Mouse (Mus musculus): ENCODE data around the gene Bcl11b. TPM values are rescaled to one million over a fixed set of nuclear protein-coding genes. Genes with fewer than 3 reads are reported as not detected.

The Bcl11b gene
- polyA plus RNA-seq, 1 experiment from 2014 or later, result 3.5 TPM

GRCm38 (mm10) chr12:107936972-107937371 is 66.4 kb downstream of the Bcl11b start:
- Histone ChIP-seq H3K4me2 (replicated peaks; ENCODE audit: low read depth, low read length) (no peak overlapping the region), H3K9me3 (ENCODE audit: control insufficient read depth, low read length) (no peaks in the 10 kb centered on the region), H3K4me3 (ENCODE audit: low read length) (no peak overlapping the region), H3K36me3 (ENCODE audit: control insufficient read depth, insufficient read depth, low read length) (no peaks in the 10 kb centered on the region), H3K4me1 (ENCODE audit: control insufficient read depth, insufficient read depth, low read length) (peaks cover 4% of the 10 kb centered on the region; the same call in 1 of the 2 replicates), H3K27ac (ENCODE audit: low read depth, low read length) (no peak overlapping the region), H3K9ac (ENCODE audit: low read depth, low read length) (no peak overlapping the region), H3K27me3 (ENCODE audit: control insufficient read depth, insufficient read depth, low read length) (no peaks in the 10 kb centered on the region)
- ATAC-seq (ENCODE audit: low FRiP score, low TSS enrichment), result no peak
- WGBS, result 88% methylated on average over 5 of the region's 5 CpGs

GRCm38 (mm10) chr12:107936406-107936805 is 67.0 kb downstream of the Bcl11b start:
- ATAC-seq (ENCODE audit: low FRiP score, low TSS enrichment), result no peak
- 73% methylated on average over 5 of the region's 7 CpGs for WGBS
- Histone ChIP-seq H3K4me2 (replicated peaks; ENCODE audit: low read depth, low read length) (no peak overlapping the region), H3K9ac (ENCODE audit: low read depth, low read length) (no peak overlapping the region), H3K4me1 (ENCODE audit: control insufficient read depth, insufficient read depth, low read length) (peaks cover 9% of the 10 kb centered on the region; the same call in 1 of the 2 replicates), H3K9me3 (ENCODE audit: control insufficient read depth, low read length) (no peaks in the 10 kb centered on the region), H3K36me3 (ENCODE audit: control insufficient read depth, insufficient read depth, low read length) (no peaks in the 10 kb centered on the region), H3K4me3 (ENCODE audit: low read length) (no peak overlapping the region), H3K27me3 (ENCODE audit: control insufficient read depth, insufficient read depth, low read length) (no peaks in the 10 kb centered on the region), H3K27ac (ENCODE audit: low read depth, low read length) (no peak overlapping the region)

GRCm38 (mm10) chr12:107934831-107935437 is 68.5 kb downstream of the Bcl11b start:
- Histone ChIP-seq H3K9ac (ENCODE audit: low read depth, low read length) (no peak overlapping the region), H3K4me3 (ENCODE audit: low read length) (no peak overlapping the region), H3K27me3 (ENCODE audit: control insufficient read depth, insufficient read depth, low read length) (no peaks in the 10 kb centered on the region), H3K36me3 (ENCODE audit: control insufficient read depth, insufficient read depth, low read length) (no peaks in the 10 kb centered on the region), H3K9me3 (ENCODE audit: control insufficient read depth, low read length) (no peaks in the 10 kb centered on the region), H3K4me2 (replicated peaks; ENCODE audit: low read depth, low read length) (no peak overlapping the region), H3K27ac (ENCODE audit: low read depth, low read length) (no peak overlapping the region), H3K4me1 (ENCODE audit: control insufficient read depth, insufficient read depth, low read length) (peaks cover 24% of the 10 kb centered on the region)
- WGBS, result 59% methylated on average over 19 of the region's 19 CpGs
- ATAC-seq (ENCODE audit: low FRiP score, low TSS enrichment), result 0 out of 2 replicates have a peak, but pooled peaks have one; percentile 12

- Histone ChIP-seq H3K36me3 (ENCODE audit: control insufficient read depth, insufficient read depth, low read length) (no peaks in the 10 kb centered on the region), H3K4me3 (ENCODE audit: low read length) (no peak overlapping the region), H3K27ac (ENCODE audit: low read depth, low read length) (no peak overlapping the region), H3K9ac (ENCODE audit: low read depth, low read length) (no peak overlapping the region), H3K4me2 (replicated peaks; ENCODE audit: low read depth, low read length) (no peak overlapping the region), H3K4me1 (ENCODE audit: control insufficient read depth, insufficient read depth, low read length) (peaks cover 46% of the 10 kb centered on the region), H3K27me3 (ENCODE audit: control insufficient read depth, insufficient read depth, low read length) (no peaks in the 10 kb centered on the region), H3K9me3 (ENCODE audit: control insufficient read depth, low read length) (no peaks in the 10 kb centered on the region)
- no peak for ATAC-seq (ENCODE audit: low FRiP score, low TSS enrichment)
- WGBS, result 76% methylated on average over 12 of the region's 12 CpGs
Observed at GRCm38 (mm10) chr12:107932140-107932539, 71.3 kb downstream of the Bcl11b start.

GRCm38 (mm10) chr12:107931476-107931875 is 71.9 kb downstream of the Bcl11b start:
- Histone ChIP-seq H3K27ac (ENCODE audit: low read depth, low read length) (peak overlapping the region; percentile 67; the same call in 1 of the 2 replicates), H3K27me3 (ENCODE audit: control insufficient read depth, insufficient read depth, low read length) (no peaks in the 10 kb centered on the region), H3K4me1 (ENCODE audit: control insufficient read depth, insufficient read depth, low read length) (peaks cover 46% of the 10 kb centered on the region), H3K4me3 (ENCODE audit: low read length) (no peak overlapping the region), H3K4me2 (replicated peaks; ENCODE audit: low read depth, low read length) (no peak overlapping the region), H3K36me3 (ENCODE audit: control insufficient read depth, insufficient read depth, low read length) (no peaks in the 10 kb centered on the region), H3K9ac (ENCODE audit: low read depth, low read length) (no peak overlapping the region), H3K9me3 (ENCODE audit: control insufficient read depth, low read length) (no peaks in the 10 kb centered on the region)
- 73% methylated on average over 5 of the region's 5 CpGs for WGBS
- ATAC-seq (ENCODE audit: low FRiP score, low TSS enrichment), result no peak

- 49% methylated on average over 28 of the region's 28 CpGs for WGBS
- no peak for ATAC-seq (ENCODE audit: low FRiP score, low TSS enrichment)
- no peak overlapping the region for H3K4me3 ChIP-seq (ENCODE audit: low read length)
Observed at GRCm38 (mm10) chr12:107930611-107931350, 72.6 kb downstream of the Bcl11b start.

GRCm38 (mm10) chr12:107928905-107929304 is 74.5 kb downstream of the Bcl11b start:
- ATAC-seq (ENCODE audit: low FRiP score, low TSS enrichment), result peak; percentile 44; the same call in 1 of the 2 replicates
- Histone ChIP-seq H3K9ac (ENCODE audit: low read depth, low read length) (no peak overlapping the region), H3K9me3 (ENCODE audit: control insufficient read depth, low read length) (no peaks in the 10 kb centered on the region), H3K4me2 (replicated peaks; ENCODE audit: low read depth, low read length) (no peak overlapping the region), H3K27ac (ENCODE audit: low read depth, low read length) (no peak overlapping the region), H3K4me3 (ENCODE audit: low read length) (no peak overlapping the region), H3K4me1 (ENCODE audit: control insufficient read depth, insufficient read depth, low read length) (peaks cover 44% of the 10 kb centered on the region), H3K27me3 (ENCODE audit: control insufficient read depth, insufficient read depth, low read length) (no peaks in the 10 kb centered on the region), H3K36me3 (ENCODE audit: control insufficient read depth, insufficient read depth, low read length) (no peaks in the 10 kb centered on the region)
- WGBS, result 42% methylated on average over 7 of the region's 7 CpGs

More at GRCm38 (mm10) chr12:107930611-107931350, 72.6 kb downstream of the Bcl11b start:
- Histone ChIP-seq H3K9ac (ENCODE audit: low read depth, low read length) (no peak overlapping the region), H3K27ac (ENCODE audit: low read depth, low read length) (peak overlapping the region; percentile 67), H3K36me3 (ENCODE audit: control insufficient read depth, insufficient read depth, low read length) (no peaks in the 10 kb centered on the region), H3K27me3 (ENCODE audit: control insufficient read depth, insufficient read depth, low read length) (no peaks in the 10 kb centered on the region), H3K4me2 (replicated peaks; ENCODE audit: low read depth, low read length) (peak overlapping the region; percentile 6), H3K4me1 (ENCODE audit: control insufficient read depth, insufficient read depth, low read length) (peaks cover 46% of the 10 kb centered on the region), H3K9me3 (ENCODE audit: control insufficient read depth, low read length) (no peaks in the 10 kb centered on the region)

- Histone ChIP-seq H3K4me2 (replicated peaks; ENCODE audit: low read depth, low read length) (no peak overlapping the region), H3K4me1 (ENCODE audit: control insufficient read depth, insufficient read depth, low read length) (peaks cover 44% of the 10 kb centered on the region), H3K9me3 (ENCODE audit: control insufficient read depth, low read length) (no peaks in the 10 kb centered on the region), H3K4me3 (ENCODE audit: low read length) (no peak overlapping the region), H3K27ac (ENCODE audit: low read depth, low read length) (no peak overlapping the region), H3K36me3 (ENCODE audit: control insufficient read depth, insufficient read depth, low read length) (no peaks in the 10 kb centered on the region), H3K27me3 (ENCODE audit: control insufficient read depth, insufficient read depth, low read length) (no peaks in the 10 kb centered on the region), H3K9ac (ENCODE audit: low read depth, low read length) (no peak overlapping the region)
- WGBS, result 74% methylated on average over 15 of the region's 15 CpGs
- ATAC-seq (ENCODE audit: low FRiP score, low TSS enrichment), result no peak
Observed at GRCm38 (mm10) chr12:107928464-107928901, 74.9 kb downstream of the Bcl11b start.

- ATAC-seq (ENCODE audit: low FRiP score, low TSS enrichment), result peak; percentile 43; the same call in 1 of the 2 replicates
- no peak overlapping the region for H3K27ac ChIP-seq (ENCODE audit: low read depth, low read length)
- no peak overlapping the region for H3K4me3 ChIP-seq (ENCODE audit: low read length)
- H3K4me2 ChIP-seq (replicated peaks; ENCODE audit: low read depth, low read length), result no peak overlapping the region
- no peak overlapping the region; the same call in 1 of the 2 replicates for H3K9ac ChIP-seq (ENCODE audit: low read depth, low read length)
- no peaks in the 10 kb centered on the region for H3K27me3 ChIP-seq (ENCODE audit: control insufficient read depth, insufficient read depth, low read length)
- peaks cover 44% of the 10 kb centered on the region for H3K4me1 ChIP-seq (ENCODE audit: control insufficient read depth, insufficient read depth, low read length)
- H3K9me3 ChIP-seq (ENCODE audit: control insufficient read depth, low read length), result no peaks in the 10 kb centered on the region
- no peaks in the 10 kb centered on the region for H3K36me3 ChIP-seq (ENCODE audit: control insufficient read depth, insufficient read depth, low read length)
- WGBS, result 55% methylated on average over 10 of the region's 10 CpGs
Observed at GRCm38 (mm10) chr12:107927961-107928431, 75.4 kb downstream of the Bcl11b start.

Data from kidney, embryonic 14.5 days (tissue).